Mouse (Mus musculus): ENCODE measurements at regions not wholly inside any gene's neighbourhood (a gene's known extent, or its start where the extent isn't known, plus 50 kb on each side); places are given as distances from the start of the nearest gene placed in this dataset.

GRCm38 (mm10) chr3:29768592-29768991 is 686.8 kb downstream of the Egfem1 start:
- no peak for ATAC-seq (replicated peaks in 1 of 2; ENCODE audit: insufficient read depth in 1 of 2, low FRiP score in 2 of 2, low TSS enrichment in 1 of 2, low read depth in 1 of 2, poor library complexity in 2 of 2, severe bottlenecking in 2 of 2)

GRCm38 (mm10) chr3:29764021-29764420 is 682.2 kb downstream of the Egfem1 start:
- no peak for ATAC-seq (replicated peaks in 1 of 2; ENCODE audit: insufficient read depth in 1 of 2, low FRiP score in 2 of 2, low TSS enrichment in 1 of 2, low read depth in 1 of 2, poor library complexity in 2 of 2, severe bottlenecking in 2 of 2)

- no peak for ATAC-seq (replicated peaks in 1 of 2; ENCODE audit: insufficient read depth in 1 of 2, low FRiP score in 2 of 2, low TSS enrichment in 1 of 2, low read depth in 1 of 2, poor library complexity in 2 of 2, severe bottlenecking in 2 of 2)
Observed at GRCm38 (mm10) chr3:29757821-29758494, 676.1 kb downstream of the Egfem1 start.
